Mouse (Mus musculus): Measurements from ENCODE around the gene Lrrc43. TPM values are rescaled to one million over a fixed set of nuclear protein-coding genes. Genes with fewer than 3 reads are reported as not detected.
A peak's percentile ranks its signal among the peaks of the same experiment; 100 is the strongest.

Lrrc43 gene
- polyA plus RNA-seq, 1 experiment from 2014 or later = 0.43 TPM

DNA sequence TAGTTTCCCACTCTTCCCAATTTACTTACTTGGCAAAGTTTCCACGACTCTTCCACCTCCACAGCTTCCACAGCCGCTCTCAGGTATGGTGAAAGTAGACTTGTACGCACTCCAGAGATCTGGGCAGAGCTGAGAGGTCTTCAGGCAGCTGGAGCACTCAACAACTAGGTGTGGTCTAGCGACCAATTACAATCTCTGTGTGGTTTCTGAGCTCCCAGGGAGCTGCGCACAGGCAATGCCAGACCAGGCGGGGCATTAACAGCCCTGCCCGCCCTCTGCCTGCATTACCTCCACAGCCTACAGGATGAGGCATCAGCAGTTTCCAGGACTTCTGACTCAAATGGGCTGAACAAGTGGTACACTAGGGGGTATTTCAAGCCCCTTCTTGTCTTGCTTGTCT is 36.2 kb downstream of the Lrrc43 start, which contains the start of gene Gm49027:
Gene Gm49027 (minus strand): TSS at position 208 of the 400 bp plus-strand sequence.
- 84% methylated on average over 7 of the region's 7 CpGs for WGBS
- H3K36me3 ChIP-seq (ENCODE audit: control insufficient read depth, insufficient read depth) = peaks cover 8% of the 10 kb centered on the region
- ATAC-seq = no peak

DNA sequence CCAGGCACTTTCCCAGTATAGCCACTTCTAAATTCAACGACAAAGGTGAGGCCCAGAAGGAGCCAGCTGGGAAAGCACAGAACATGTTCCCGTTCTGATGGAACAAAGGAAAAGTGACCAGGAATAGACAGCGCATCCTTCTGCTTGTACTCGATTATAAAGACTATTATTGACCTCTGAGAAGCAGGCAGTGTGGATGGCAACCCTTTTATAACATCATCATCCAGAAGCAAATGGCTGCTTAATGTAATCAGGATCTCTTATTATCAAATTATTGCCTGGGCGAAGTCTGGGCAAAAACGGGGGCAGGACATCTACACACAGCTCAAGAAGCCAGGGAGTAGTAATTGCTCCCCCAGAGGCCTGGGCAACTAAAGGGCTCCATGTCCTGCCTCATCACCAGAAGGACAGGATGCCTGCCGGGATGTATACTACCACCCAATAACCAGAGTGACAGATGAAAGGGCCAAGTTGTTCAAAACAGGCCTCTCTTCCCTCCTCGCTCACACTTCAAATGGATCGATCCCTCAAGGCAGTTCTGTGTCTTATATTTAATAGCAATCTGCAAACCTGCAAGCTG is 36.9 kb downstream of the Lrrc43 start:
- Histone ChIP-seq H3K27me3 (replicated peaks; ENCODE audit: control insufficient read depth, insufficient read depth, low read length) (no peaks in the 10 kb centered on the region), H3K27ac (ENCODE audit: low read length) (no peak overlapping the region), H3K4me2 (ENCODE audit: low read length) (no peak overlapping the region), H3K9me3 (ENCODE audit: control insufficient read depth, low read length) (no peaks in the 10 kb centered on the region), H3K4me1 (replicated peaks; ENCODE audit: control insufficient read depth, insufficient read depth, low read length) (peaks cover 22% of the 10 kb centered on the region), H3K9ac (replicated peaks; ENCODE audit: low read depth, low read length) (no peak overlapping the region), H3K4me3 (replicated peaks; ENCODE audit: low read length) (no peak overlapping the region), H3K36me3 (ENCODE audit: control insufficient read depth, insufficient read depth) (peaks cover 13% of the 10 kb centered on the region)
- WGBS = 88% methylated on average over 9 of the region's 9 CpGs
- ATAC-seq = no peak

More for the DNA sequence above, 36.2 kb downstream of the Lrrc43 start, which contains the start of gene Gm49027:
- Histone ChIP-seq H3K27me3 (replicated peaks; ENCODE audit: control insufficient read depth, insufficient read depth, low read length) (no peaks in the 10 kb centered on the region), H3K4me1 (replicated peaks; ENCODE audit: control insufficient read depth, insufficient read depth, low read length) (peaks cover 22% of the 10 kb centered on the region), H3K9me3 (ENCODE audit: control insufficient read depth, low read length) (no peaks in the 10 kb centered on the region), H3K27ac (ENCODE audit: low read length) (peak within 1 kb of the TSS; percentile 74), H3K4me2 (ENCODE audit: low read length) (peak within 1 kb of the TSS; percentile 80), H3K9ac (replicated peaks; ENCODE audit: low read depth, low read length) (peak within 1 kb of the TSS; percentile 64), H3K4me3 (replicated peaks; ENCODE audit: low read length) (peak within 1 kb of the TSS; percentile 92)

DNA sequence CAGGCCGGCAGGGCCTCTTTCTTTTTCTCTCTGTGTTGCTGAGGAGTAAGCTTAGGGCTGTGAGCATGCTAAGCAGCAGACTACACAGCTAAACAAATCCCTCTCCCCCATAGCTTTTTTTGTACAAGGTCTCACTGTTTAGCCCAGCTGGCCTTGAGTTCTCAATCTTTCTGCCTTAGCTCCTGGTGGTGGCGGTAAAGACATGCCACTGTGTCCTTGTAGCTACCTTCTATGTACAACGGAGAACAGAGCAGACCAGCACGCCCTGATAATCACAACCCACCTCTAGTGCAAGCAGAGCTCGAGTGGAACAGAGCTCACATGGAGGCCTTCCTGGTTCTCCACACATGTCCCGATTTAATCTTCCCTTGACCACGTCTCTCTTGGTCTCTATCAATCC is 39.5 kb downstream of the Lrrc43 start:
- Histone ChIP-seq H3K9me3 (ENCODE audit: control insufficient read depth, low read length) (no peaks in the 10 kb centered on the region), H3K27me3 (replicated peaks; ENCODE audit: control insufficient read depth, insufficient read depth, low read length) (no peaks in the 10 kb centered on the region), H3K9ac (replicated peaks; ENCODE audit: low read depth, low read length) (no peak overlapping the region), H3K4me3 (replicated peaks; ENCODE audit: low read length) (no peak overlapping the region), H3K36me3 (ENCODE audit: control insufficient read depth, insufficient read depth) (peaks cover 26% of the 10 kb centered on the region), H3K27ac (ENCODE audit: low read length) (no peak overlapping the region), H3K4me2 (ENCODE audit: low read length) (no peak overlapping the region), H3K4me1 (replicated peaks; ENCODE audit: control insufficient read depth, insufficient read depth, low read length) (peaks cover 5% of the 10 kb centered on the region)
- ATAC-seq = no peak
- WGBS = 79% methylated on average over 7 of the region's 7 CpGs

DNA sequence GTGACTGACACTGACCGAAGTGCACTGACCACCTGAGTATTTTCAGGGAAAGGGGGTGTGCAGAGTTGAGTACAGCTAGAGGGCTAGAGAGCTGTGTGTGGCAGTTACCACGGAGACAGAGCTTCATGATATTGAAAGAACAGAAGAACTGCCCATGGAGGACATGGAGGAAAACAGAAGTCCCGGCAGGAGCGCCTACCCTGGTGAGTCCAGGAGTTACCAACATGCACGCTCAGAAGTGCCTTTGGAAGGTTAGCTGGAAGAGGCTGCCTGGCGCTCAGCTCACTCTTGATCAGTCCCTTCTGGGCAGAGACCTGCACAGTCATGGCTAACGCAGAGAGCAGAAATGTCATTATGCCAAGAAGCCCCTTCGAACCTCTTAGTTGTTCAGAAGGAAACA is 41.0 kb downstream of the Lrrc43 start:
- WGBS = 85% methylated on average over 8 of the region's 8 CpGs
- ATAC-seq = no peak
- peaks cover 32% of the 10 kb centered on the region for H3K36me3 ChIP-seq (ENCODE audit: control insufficient read depth, insufficient read depth)

DNA sequence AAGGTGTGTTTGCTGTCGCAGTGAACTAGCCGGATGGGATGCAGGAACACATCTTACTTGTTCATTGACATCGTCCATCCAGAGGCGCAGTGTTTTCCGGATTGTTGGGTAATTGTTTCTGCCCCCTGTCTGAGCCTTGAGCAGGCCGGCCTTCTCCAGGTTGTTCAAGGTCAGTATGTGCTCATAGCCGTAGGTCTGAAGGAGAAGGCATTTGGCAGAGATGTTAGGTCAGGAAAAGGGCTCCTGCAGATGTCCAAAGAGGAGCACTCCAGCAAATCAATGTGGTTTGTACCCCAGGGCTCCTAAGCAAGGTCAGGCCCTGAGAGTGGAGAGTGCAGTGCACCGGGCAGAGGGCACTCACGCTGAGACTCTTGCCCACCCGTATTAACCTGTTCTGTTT is 44.7 kb downstream of the Lrrc43 start:
- Histone ChIP-seq H3K9ac (replicated peaks; ENCODE audit: low read depth, low read length) (no peak overlapping the region), H3K36me3 (ENCODE audit: control insufficient read depth, insufficient read depth) (peaks cover 39% of the 10 kb centered on the region), H3K4me3 (replicated peaks; ENCODE audit: low read length) (no peak overlapping the region), H3K4me2 (ENCODE audit: low read length) (no peak overlapping the region), H3K9me3 (ENCODE audit: control insufficient read depth, low read length) (no peaks in the 10 kb centered on the region), H3K27me3 (replicated peaks; ENCODE audit: control insufficient read depth, insufficient read depth, low read length) (no peaks in the 10 kb centered on the region), H3K4me1 (replicated peaks; ENCODE audit: control insufficient read depth, insufficient read depth, low read length) (no peaks in the 10 kb centered on the region), H3K27ac (ENCODE audit: low read length) (no peak overlapping the region)
- WGBS = 96% methylated on average over 10 of the region's 10 CpGs
- no peak for ATAC-seq

More for the DNA sequence above, 41.0 kb downstream of the Lrrc43 start:
- Histone ChIP-seq H3K27ac (ENCODE audit: low read length) (no peak overlapping the region), H3K27me3 (replicated peaks; ENCODE audit: control insufficient read depth, insufficient read depth, low read length) (no peaks in the 10 kb centered on the region), H3K4me3 (replicated peaks; ENCODE audit: low read length) (no peak overlapping the region), H3K9ac (replicated peaks; ENCODE audit: low read depth, low read length) (no peak overlapping the region), H3K9me3 (ENCODE audit: control insufficient read depth, low read length) (no peaks in the 10 kb centered on the region), H3K4me2 (ENCODE audit: low read length) (no peak overlapping the region), H3K4me1 (replicated peaks; ENCODE audit: control insufficient read depth, insufficient read depth, low read length) (no peaks in the 10 kb centered on the region)

DNA sequence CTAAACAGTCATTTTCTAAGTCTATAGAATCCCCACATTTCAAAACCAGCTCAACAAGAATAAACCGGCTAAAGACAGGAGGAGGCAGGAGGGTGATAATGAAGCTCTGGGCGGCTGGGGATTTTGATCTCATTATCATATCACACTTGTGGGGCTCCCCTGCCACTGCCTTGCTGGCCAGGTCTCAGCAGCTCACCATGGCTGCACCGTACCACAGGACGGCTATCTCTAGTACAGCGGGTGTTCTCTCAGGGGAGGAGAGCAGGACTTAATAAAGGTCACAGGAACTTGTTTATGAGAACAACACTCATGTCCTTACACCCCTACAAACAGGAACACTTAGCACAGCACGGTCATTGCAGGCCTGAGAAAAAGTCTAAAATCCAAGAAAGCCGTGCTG is 66.6 kb downstream of the Lrrc43 start:
- peaks cover 17% of the 10 kb centered on the region; the same call in 1 of the 2 replicates for H3K36me3 ChIP-seq (ENCODE audit: control insufficient read depth, insufficient read depth)
- no peak overlapping the region for H3K4me3 ChIP-seq (replicated peaks; ENCODE audit: low read length)
- H3K9ac ChIP-seq (replicated peaks; ENCODE audit: low read depth, low read length) = no peak overlapping the region
- no peaks in the 10 kb centered on the region for H3K27me3 ChIP-seq (replicated peaks; ENCODE audit: control insufficient read depth, insufficient read depth, low read length)
- no peak overlapping the region for H3K27ac ChIP-seq (ENCODE audit: low read length)
- no peak overlapping the region for H3K4me2 ChIP-seq (ENCODE audit: low read length)
- 93% methylated on average over 7 of the region's 7 CpGs for WGBS
- no peaks in the 10 kb centered on the region for H3K9me3 ChIP-seq (ENCODE audit: control insufficient read depth, low read length)
- H3K4me1 ChIP-seq (replicated peaks; ENCODE audit: control insufficient read depth, insufficient read depth, low read length) = no peaks in the 10 kb centered on the region
- no peak for ATAC-seq

DNA sequence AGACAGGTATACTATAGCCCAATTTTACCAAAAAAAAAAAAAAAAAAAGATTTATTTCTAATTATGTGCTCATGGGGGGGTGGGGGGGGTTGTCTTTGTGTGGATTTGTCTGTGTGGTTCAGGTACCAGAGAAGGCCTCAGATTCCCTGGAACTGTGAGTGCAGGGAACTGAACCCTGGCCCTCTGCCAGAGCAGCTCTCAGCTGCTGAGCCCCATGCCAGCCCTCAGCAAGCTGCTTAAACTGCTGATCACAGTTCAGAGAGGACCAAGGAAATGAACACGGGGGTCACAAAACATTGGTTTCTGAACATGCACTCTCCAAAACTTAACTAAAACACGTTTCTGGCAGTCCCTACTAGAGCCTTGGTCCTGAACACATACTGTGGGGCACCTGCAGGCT is 67.3 kb downstream of the Lrrc43 start:
- WGBS = 73% methylated on average over 2 of the region's 2 CpGs
- ATAC-seq = no peak

More for the DNA sequence above, 67.3 kb downstream of the Lrrc43 start:
- H3K4me2 ChIP-seq (ENCODE audit: low read length) = no peak overlapping the region
- H3K36me3 ChIP-seq (ENCODE audit: control insufficient read depth, insufficient read depth) = peaks cover 17% of the 10 kb centered on the region; the same call in 1 of the 2 replicates
- no peak overlapping the region for H3K27ac ChIP-seq (ENCODE audit: low read length)
- no peaks in the 10 kb centered on the region for H3K4me1 ChIP-seq (replicated peaks; ENCODE audit: control insufficient read depth, insufficient read depth, low read length)
- no peak overlapping the region for H3K4me3 ChIP-seq (replicated peaks; ENCODE audit: low read length)
- no peaks in the 10 kb centered on the region for H3K27me3 ChIP-seq (replicated peaks; ENCODE audit: control insufficient read depth, insufficient read depth, low read length)
- no peak overlapping the region for H3K9ac ChIP-seq (replicated peaks; ENCODE audit: low read depth, low read length)
- H3K9me3 ChIP-seq (ENCODE audit: control insufficient read depth, low read length) = no peaks in the 10 kb centered on the region

Small RNAs within 50 kb of the gene (microRNA-seq; reads per million reads assigned to microRNA genes)
- gene Mir7647 = not detected

Other genes with a start within 250 kb of the Lrrc43 start
- 1.5 and 1.9 TPM in 2 replicates for gene Wdr66, start 237.2 kb upstream of the Lrrc43 start, polyA plus RNA-seq (2015; fragmentation: Nextera tagmentation; extraction: Ambion mirVana)
- 81.9 and 84.3 TPM in 2 replicates for gene Bcl7a, start 145.5 kb upstream of the Lrrc43 start, polyA plus RNA-seq (2015; fragmentation: Nextera tagmentation; extraction: Ambion mirVana)
- 18.0 and 18.1 TPM in 2 replicates for gene Mlxip, start 94.5 kb upstream of the Lrrc43 start, polyA plus RNA-seq (2015; fragmentation: Nextera tagmentation; extraction: Ambion mirVana)
- gene Il31, start 184 bp downstream of the Lrrc43 start, polyA plus RNA-seq (2015; fragmentation: Nextera tagmentation; extraction: Ambion mirVana) = not detected in 2 replicates
- gene B3gnt4, start 21.2 kb downstream of the Lrrc43 start, polyA plus RNA-seq (2015; fragmentation: Nextera tagmentation; extraction: Ambion mirVana) = 1.8 and 2.5 TPM in 2 replicates
- 116 and 123 TPM in 2 replicates for gene Diablo, start 34.9 kb downstream of the Lrrc43 start, polyA plus RNA-seq (2015; fragmentation: Nextera tagmentation; extraction: Ambion mirVana)
- gene Gm49027, start 36.2 kb downstream of the Lrrc43 start, polyA plus RNA-seq (2015; fragmentation: Nextera tagmentation; extraction: Ambion mirVana) = 2.3 and 4.1 TPM in 2 replicates
- gene Vps33a, start 83.7 kb downstream of the Lrrc43 start, polyA plus RNA-seq (2015; fragmentation: Nextera tagmentation; extraction: Ambion mirVana) = 44.1 and 44.9 TPM in 2 replicates
- 83.1 and 93.0 TPM in 2 replicates for gene Clip1, start 195.3 kb downstream of the Lrrc43 start, polyA plus RNA-seq (2015; fragmentation: Nextera tagmentation; extraction: Ambion mirVana)
- gene Zcchc8, start 231.8 kb downstream of the Lrrc43 start, polyA plus RNA-seq (2015; fragmentation: Nextera tagmentation; extraction: Ambion mirVana) = 92.7 and 96.1 TPM in 2 replicates

All from forebrain, embryonic 16.5 days (tissue).